Mouse (Mus musculus) neural tube, embryonic 13.5 days (tissue): Measurements from ENCODE around the gene Klhdc8b. TPM values are rescaled to one million over a fixed set of nuclear protein-coding genes. Genes with fewer than 3 reads are reported as not detected.

ENCODE experiments used
- ATAC-seq: fragments of 200-750 bp; cut with Nextera tagmentation; 2 replicates; pipeline ENCODE4 v1.8.0; 2017; ENCODE audit warnings: low read depth, mild to moderate bottlenecking, moderate TSS enrichment, moderate library complexity
- H3K27ac ChIP-seq: fragments of 300-500 bp; sonication (generic); replicated peaks from 2 replicates; pipeline ENCODE4 v1.5.1; 2015; ENCODE audit warnings: moderate library complexity, mild to moderate bottlenecking, inconsistent platforms
- H3K27me3 ChIP-seq: fragments of 300-500 bp; sonication (generic); 2 replicates; pipeline ENCODE4 v1.6.1; 2015; ENCODE audit warnings: mild to moderate bottlenecking, inconsistent platforms
- H3K36me3 ChIP-seq: fragments of 300-500 bp; sonication (generic); 2 replicates; pipeline ENCODE4 v1.6.1; 2015; ENCODE audit warnings: mild to moderate bottlenecking, inconsistent platforms
- H3K4me1 ChIP-seq: fragments of 300-500 bp; sonication (generic); replicated peaks from 2 replicates; pipeline ENCODE4 v1.6.1; 2015; ENCODE audit warnings: inconsistent platforms
- H3K4me2 ChIP-seq: fragments of 300-500 bp; sonication (generic); 2 replicates; pipeline ENCODE4 v1.6.1; 2015; ENCODE audit warnings: inconsistent platforms, mild to moderate bottlenecking, moderate library complexity
- H3K4me3 ChIP-seq: fragments of 300-500 bp; sonication (generic); 2 replicates; pipeline ENCODE4 v1.5.1; 2015; ENCODE audit warnings: mild to moderate bottlenecking, inconsistent platforms
- H3K9ac ChIP-seq: fragments of 300-500 bp; sonication (generic); 2 replicates; pipeline ENCODE4 v1.6.1; 2015; ENCODE audit warnings: moderate library complexity, mild to moderate bottlenecking, inconsistent platforms
- H3K9me3 ChIP-seq: fragments of 300-500 bp; sonication (generic); 2 replicates; pipeline ENCODE4 v1.6.1; 2016; ENCODE audit warnings: inconsistent platforms
- WGBS: fragments of 180-500 bp; shearing (Covaris S2); methylation state at CpG from one replicate; pipeline ENCODE4 v1.1.7; 2015; 5-methylcytosine and 5-hydroxymethylcytosine counted together
- polyA plus RNA-seq: library from polyadenylated mRNA; unstranded; fragments of >200 nt; fragmentation: Nextera tagmentation; extraction: Ambion mirVana; gene quantifications from 2 replicates; pipeline ENCODE4 v1.2.1, GENCODE M21; 2015

Klhdc8b gene
- polyA plus RNA-seq, 1 experiment from 2014 or later: 86.4 TPM

DNA sequence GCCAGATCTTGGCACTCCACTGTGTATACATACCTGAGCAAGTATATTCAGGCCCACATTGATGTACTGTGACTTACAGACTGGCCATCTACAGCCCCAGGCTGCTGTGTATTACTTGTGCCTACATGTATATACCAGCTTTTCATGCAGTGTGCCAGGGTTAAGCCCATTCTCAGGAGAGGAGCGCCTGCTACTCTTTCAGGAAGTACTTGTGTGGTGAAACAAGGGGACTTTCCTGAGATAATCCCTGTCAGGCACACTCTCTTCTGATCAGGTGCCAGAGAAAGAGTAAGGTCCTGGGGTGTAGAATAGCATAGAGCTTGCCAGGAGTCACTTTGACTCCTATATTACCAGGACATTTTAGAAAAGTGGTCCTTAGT, 1.5 kb downstream of the Klhdc8b start:
- H3K27ac ChIP-seq: peak overlapping the region; percentile 90
- WGBS: 97% methylated on average over 1 of the region's 1 CpGs
- ATAC-seq: no peak

DNA sequence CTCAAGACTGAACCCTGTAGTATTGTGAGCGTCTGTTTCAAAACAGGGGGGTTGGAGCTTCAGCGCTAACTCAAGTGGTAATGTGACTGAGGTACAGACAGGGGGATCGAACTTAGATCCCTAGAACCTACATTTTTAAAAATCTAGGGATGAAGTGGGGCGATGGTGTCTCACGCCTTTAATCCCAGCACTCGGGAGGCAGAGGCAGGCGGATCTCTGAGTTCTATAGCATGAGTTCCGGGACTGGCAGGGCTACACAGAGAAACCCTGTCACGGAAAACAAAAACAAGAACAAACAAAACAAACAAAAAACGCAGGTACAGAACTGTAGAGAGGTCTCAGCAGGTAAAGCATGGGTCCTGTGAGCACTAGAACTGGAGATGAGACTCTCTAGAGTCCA, 4.4 kb downstream of the Klhdc8b start:
- Histone ChIP-seq H3K4me2 (no peak overlapping the region), H3K9ac (no peak overlapping the region), H3K9me3 (no peaks in the 10 kb centered on the region), H3K27me3 (peaks cover 9% of the 10 kb centered on the region; the same call in 1 of the 2 replicates), H3K4me3 (no peak overlapping the region), H3K27ac (no peak overlapping the region), H3K4me1 (peaks cover 31% of the 10 kb centered on the region), H3K36me3 (no peaks in the 10 kb centered on the region)
- no peak for ATAC-seq
- 87% methylated on average over 10 of the region's 10 CpGs for WGBS

More for the DNA sequence above, 1.5 kb downstream of the Klhdc8b start:
- Histone ChIP-seq H3K4me1 (peaks cover 21% of the 10 kb centered on the region), H3K4me3 (peak overlapping the region; percentile 85), H3K9me3 (no peaks in the 10 kb centered on the region), H3K36me3 (peaks cover 25% of the 10 kb centered on the region), H3K27me3 (peaks cover 9% of the 10 kb centered on the region; the same call in 1 of the 2 replicates), H3K4me2 (peak overlapping the region; percentile 93), H3K9ac (peak overlapping the region; percentile 91; the same call in 1 of the 2 replicates)

DNA sequence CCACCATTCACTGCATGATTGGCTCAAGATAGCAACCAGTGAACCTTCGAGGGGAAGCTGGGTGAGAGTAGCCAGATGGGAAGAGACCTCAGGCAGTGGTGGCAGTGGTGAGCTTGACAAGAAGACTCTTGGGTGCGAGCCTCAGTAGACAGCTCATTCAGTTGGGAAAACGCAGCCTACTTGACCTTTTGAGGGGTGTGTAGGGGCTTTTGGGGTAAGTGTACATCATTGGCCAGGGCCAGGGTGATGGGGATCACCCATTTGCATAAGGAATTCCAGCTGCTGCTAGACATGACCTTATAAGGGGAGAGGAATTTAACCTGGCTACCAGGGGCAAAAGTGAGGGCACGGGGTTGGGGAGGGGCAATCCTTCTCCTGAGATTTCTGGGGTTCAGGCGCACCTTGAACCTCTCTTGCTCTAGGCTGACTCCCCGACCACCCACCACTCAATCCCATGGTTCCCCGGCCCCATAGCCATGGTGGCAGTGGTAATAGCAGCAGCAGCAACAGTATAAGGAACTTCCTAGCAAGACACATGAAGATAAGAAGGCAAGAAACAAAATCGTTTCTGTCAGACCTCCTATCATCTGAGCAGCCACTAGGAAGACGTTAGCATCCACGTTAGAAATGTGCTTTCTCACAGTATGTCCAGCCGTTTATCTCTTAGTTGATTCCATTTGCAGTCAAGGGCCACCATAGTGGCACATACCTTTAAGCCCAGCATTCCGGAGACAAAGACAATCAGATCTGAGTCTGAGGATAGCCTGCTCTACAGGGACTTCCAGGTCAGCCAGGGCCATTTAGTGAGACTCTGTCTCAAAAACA, 5.4 kb downstream of the Klhdc8b start:
- Histone ChIP-seq H3K4me2 (no peak overlapping the region), H3K27me3 (peaks cover 9% of the 10 kb centered on the region; the same call in 1 of the 2 replicates), H3K36me3 (no peaks in the 10 kb centered on the region), H3K4me1 (peaks cover 31% of the 10 kb centered on the region), H3K9me3 (no peaks in the 10 kb centered on the region), H3K4me3 (no peak overlapping the region), H3K9ac (no peak overlapping the region), H3K27ac (no peak overlapping the region)
- WGBS: 74% methylated on average over 12 of the region's 12 CpGs
- ATAC-seq: no peak

GRCm38 (mm10) chr9:108454429-108454828, 7.0 kb downstream of the Klhdc8b start:
- ATAC-seq: no peak
- Histone ChIP-seq H3K27me3 (peaks cover 9% of the 10 kb centered on the region; the same call in 1 of the 2 replicates), H3K36me3 (no peaks in the 10 kb centered on the region), H3K4me3 (no peak overlapping the region), H3K9ac (no peak overlapping the region), H3K4me1 (peaks cover 39% of the 10 kb centered on the region), H3K4me2 (no peak overlapping the region), H3K9me3 (no peaks in the 10 kb centered on the region), H3K27ac (no peak overlapping the region)
- WGBS: 85% methylated on average over 6 of the region's 6 CpGs

DNA sequence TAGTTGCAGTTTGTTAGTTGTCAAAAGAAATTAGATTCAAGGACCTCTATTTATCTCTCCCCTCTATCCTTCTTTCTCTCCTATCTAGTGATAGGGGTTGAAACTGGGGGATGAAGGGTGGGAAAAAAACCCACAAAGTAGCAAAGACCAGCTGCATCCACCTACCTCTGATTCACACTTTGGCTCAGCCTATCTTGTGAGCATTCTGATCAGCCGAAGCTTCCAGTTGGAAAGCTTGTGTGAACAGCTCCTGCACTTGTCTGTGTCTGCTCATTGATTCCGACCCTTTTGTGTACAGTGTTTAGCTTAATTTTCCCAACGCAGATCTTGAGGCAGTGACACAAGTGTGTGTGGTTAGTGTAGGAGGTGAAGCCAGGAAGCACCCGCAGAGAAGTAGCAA, 7.9 kb downstream of the Klhdc8b start:
- ATAC-seq: no peak
- peaks cover 4% of the 10 kb centered on the region; the same call in 1 of the 2 replicates for H3K27me3 ChIP-seq
- H3K9me3 ChIP-seq: no peaks in the 10 kb centered on the region
- H3K27ac ChIP-seq: 0 out of 2 replicates have a peak overlapping the region, but pooled peaks have one; percentile 93
- peaks cover 48% of the 10 kb centered on the region for H3K4me1 ChIP-seq
- H3K36me3 ChIP-seq: peaks cover 7% of the 10 kb centered on the region
- 86% methylated on average over 4 of the region's 4 CpGs for WGBS
- peak overlapping the region; percentile 77 for H3K4me2 ChIP-seq
- H3K4me3 ChIP-seq: peak overlapping the region; percentile 70; the same call in 1 of the 2 replicates
- peak overlapping the region; percentile 83 for H3K9ac ChIP-seq

- WGBS: 46% methylated on average over 6 of the region's 6 CpGs
Measured at GRCm38 (mm10) chr9:108452911-108453310, 8.5 kb downstream of the Klhdc8b start.

GRCm38 (mm10) chr9:108452291-108452906, 9.0 kb downstream of the Klhdc8b start:
- peak overlapping the region; percentile 83 for H3K9ac ChIP-seq
- H3K4me1 ChIP-seq: peaks cover 55% of the 10 kb centered on the region
- peaks cover 4% of the 10 kb centered on the region; the same call in 1 of the 2 replicates for H3K27me3 ChIP-seq
- peaks cover 17% of the 10 kb centered on the region for H3K36me3 ChIP-seq
- peak overlapping the region; percentile 70 for H3K4me3 ChIP-seq
- peak; percentile 91 for ATAC-seq
- WGBS: under 1% methylated on average over 40 of the region's 40 CpGs
- no peaks in the 10 kb centered on the region for H3K9me3 ChIP-seq
- peak overlapping the region; percentile 77 for H3K4me2 ChIP-seq
- H3K27ac ChIP-seq: peak overlapping the region; percentile 93

More at GRCm38 (mm10) chr9:108452911-108453310, 8.5 kb downstream of the Klhdc8b start:
- ATAC-seq: peak; percentile 21
- Histone ChIP-seq H3K27ac (peak overlapping the region; percentile 93), H3K36me3 (peaks cover 12% of the 10 kb centered on the region), H3K4me1 (peaks cover 54% of the 10 kb centered on the region), H3K4me2 (peak overlapping the region; percentile 77), H3K4me3 (peak overlapping the region; percentile 70), H3K9ac (peak overlapping the region; percentile 83), H3K9me3 (no peaks in the 10 kb centered on the region), H3K27me3 (peaks cover 4% of the 10 kb centered on the region; the same call in 1 of the 2 replicates)

GRCm38 (mm10) chr9:108451519-108452160, 9.7 kb downstream of the Klhdc8b start:
- Histone ChIP-seq H3K4me2 (peak overlapping the region; percentile 77), H3K4me3 (peak overlapping the region; percentile 70), H3K9me3 (no peaks in the 10 kb centered on the region), H3K9ac (peak overlapping the region; percentile 83), H3K36me3 (peaks cover 18% of the 10 kb centered on the region), H3K27me3 (no peaks in the 10 kb centered on the region; the same call in 1 of the 2 replicates), H3K27ac (peak overlapping the region; percentile 93), H3K4me1 (peaks cover 55% of the 10 kb centered on the region)
- 50% methylated on average over 6 of the region's 6 CpGs for WGBS
- no peak for ATAC-seq

DNA sequence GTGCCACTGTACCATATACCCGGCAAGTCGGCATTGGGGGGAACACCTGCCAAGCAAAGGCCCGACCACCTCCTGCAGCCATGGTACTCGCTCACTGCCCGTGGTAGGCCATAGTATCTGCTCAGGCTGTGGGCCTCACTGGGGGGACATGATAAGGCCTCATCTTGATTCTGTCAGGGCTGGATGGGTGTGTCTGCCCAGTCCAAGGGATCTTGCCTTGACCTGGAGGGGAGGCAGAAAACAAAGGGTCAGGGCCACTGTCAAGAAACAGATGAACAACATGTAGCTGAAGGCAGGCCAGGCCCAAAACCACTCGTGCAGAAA, 10.2 kb downstream of the Klhdc8b start:
- H3K4me3 ChIP-seq: peak overlapping the region; percentile 70
- peaks cover 55% of the 10 kb centered on the region for H3K4me1 ChIP-seq
- H3K36me3 ChIP-seq: peaks cover 18% of the 10 kb centered on the region
- peak overlapping the region; percentile 77 for H3K4me2 ChIP-seq
- no peak for ATAC-seq
- H3K27ac ChIP-seq: peak overlapping the region; percentile 93
- H3K9ac ChIP-seq: peak overlapping the region; percentile 83
- no peaks in the 10 kb centered on the region for H3K9me3 ChIP-seq
- H3K27me3 ChIP-seq: no peaks in the 10 kb centered on the region
- WGBS: 86% methylated on average over 6 of the region's 6 CpGs

- Histone ChIP-seq H3K9me3 (no peaks in the 10 kb centered on the region), H3K27me3 (no peaks in the 10 kb centered on the region), H3K9ac (peak overlapping the region; percentile 83), H3K4me2 (peak overlapping the region; percentile 77), H3K4me3 (peak overlapping the region; percentile 70), H3K36me3 (peaks cover 18% of the 10 kb centered on the region), H3K4me1 (peaks cover 55% of the 10 kb centered on the region), H3K27ac (peak overlapping the region; percentile 93)
- 49% methylated on average over 21 of the region's 21 CpGs for WGBS
- peak; percentile 54 for ATAC-seq
Measured at GRCm38 (mm10) chr9:108450292-108451169, 10.8 kb downstream of the Klhdc8b start.

DNA sequence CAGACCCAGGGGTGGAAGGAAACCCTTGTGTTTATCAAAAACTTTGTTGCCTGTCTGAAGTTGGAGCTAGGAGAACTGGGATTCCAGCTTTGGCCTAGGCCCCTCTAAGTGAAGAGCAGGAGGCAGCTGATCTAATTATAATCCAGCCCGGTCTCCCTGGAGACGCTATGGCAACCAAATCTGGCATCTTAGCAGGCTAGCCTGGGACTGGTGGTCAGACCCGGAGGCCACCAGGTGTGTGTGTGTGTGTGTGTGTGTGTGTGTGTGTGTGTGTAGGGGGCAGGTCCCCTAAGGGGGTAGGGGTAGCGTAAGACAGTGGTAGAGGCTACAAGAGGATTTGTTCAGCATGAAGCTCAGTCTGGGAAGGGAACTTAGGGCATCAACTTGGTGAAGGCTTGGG, 11.5 kb downstream of the Klhdc8b start:
- peak overlapping the region; percentile 77 for H3K4me2 ChIP-seq
- no peaks in the 10 kb centered on the region for H3K27me3 ChIP-seq
- peak overlapping the region; percentile 70 for H3K4me3 ChIP-seq
- peak; percentile 40 for ATAC-seq
- H3K27ac ChIP-seq: peak overlapping the region; percentile 93
- peak overlapping the region; percentile 83 for H3K9ac ChIP-seq
- no peaks in the 10 kb centered on the region for H3K9me3 ChIP-seq
- 29% methylated on average over 4 of the region's 4 CpGs for WGBS
- H3K36me3 ChIP-seq: peaks cover 18% of the 10 kb centered on the region
- H3K4me1 ChIP-seq: peaks cover 55% of the 10 kb centered on the region
